14 mouse cellular contexts compared by ENCODE assay signal in the genomic region with DNA sequence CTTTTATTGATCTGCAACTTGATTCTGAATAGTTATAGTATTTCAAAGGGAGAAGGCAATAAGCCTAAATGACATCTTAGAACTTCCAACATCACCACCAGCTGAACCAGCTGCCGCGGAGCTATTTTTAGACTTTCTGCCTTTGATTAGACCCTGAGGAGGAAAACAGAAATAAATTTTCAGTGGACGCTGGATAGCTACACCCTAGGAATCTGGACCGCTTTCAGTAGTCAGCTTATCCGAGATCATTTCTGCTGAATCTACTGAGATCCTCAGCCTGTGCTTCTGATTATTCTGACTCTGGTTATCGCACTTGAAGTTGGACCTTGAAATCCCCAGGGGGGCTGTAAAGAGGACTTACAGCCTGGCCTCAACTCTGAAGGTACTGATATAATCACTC.
A peak's percentile ranks its signal among the peaks of the same experiment; 100 is the strongest.
DNase-seq lines count a peak whose midpoint lies in the region; ATAC-seq and TF ChIP-seq lines count a peak whose summit lies in the region.
"Had no signal": no experiment of that assay in that cellular context is flagged by ENCODE, and none has a peak within 500 bp of the region (broad histone marks: within the 10 kb centered on the region; RNA-seq: fewer than 3 reads in every experiment).

No protein-coding gene starts in this region.

- H3K27me3 ChIP-seq in embryonic facial prominence, embryonic 11.5 days (ENCODE audit: control insufficient read depth, insufficient read depth, low read length) = no peaks in the 10 kb centered on the region
- 0 out of 2 replicates have a peak, but pooled peaks cover 7% of the 10 kb centered on the region for H3K27me3 ChIP-seq in embryonic facial prominence, embryonic 10.5 days (replicated peaks; ENCODE audit: low read depth, poor library complexity, severe bottlenecking)
- no peaks in the 10 kb centered on the region for H3K27me3 ChIP-seq in hindbrain, embryonic 14.5 days (ENCODE audit: control insufficient read depth, insufficient read depth, low read length)
- no peaks in the 10 kb centered on the region for H3K27me3 ChIP-seq in hindbrain, embryonic 12.5 days
- H3K27me3 ChIP-seq in limb, embryonic 15.5 days = no peaks in the 10 kb centered on the region
- H3K27me3 ChIP-seq: liver, embryonic 15.5 days; stomach, embryonic 15.5 days had no signal

- H3K9me3 ChIP-seq in embryonic facial prominence, embryonic 11.5 days (replicated peaks; ENCODE audit: control insufficient read depth, low read length) = no peaks in the 10 kb centered on the region
- H3K9me3 ChIP-seq in embryonic facial prominence, embryonic 10.5 days = no peaks in the 10 kb centered on the region
- no peaks in the 10 kb centered on the region for H3K9me3 ChIP-seq in hindbrain, embryonic 14.5 days (ENCODE audit: control insufficient read depth, low read length)
- no peaks in the 10 kb centered on the region for H3K9me3 ChIP-seq in hindbrain, embryonic 12.5 days (replicated peaks)
- no peaks in the 10 kb centered on the region for H3K9me3 ChIP-seq in limb, embryonic 15.5 days
- H3K9me3 ChIP-seq: liver, embryonic 15.5 days; stomach, embryonic 15.5 days had no signal

- H3K4me1 ChIP-seq in embryonic facial prominence, embryonic 11.5 days (ENCODE audit: control insufficient read depth, insufficient read depth, low read length) = no peaks in the 10 kb centered on the region
- H3K4me1 ChIP-seq in embryonic facial prominence, embryonic 10.5 days = peaks cover 24% of the 10 kb centered on the region
- no peaks in the 10 kb centered on the region for H3K4me1 ChIP-seq in hindbrain, embryonic 14.5 days (replicated peaks; ENCODE audit: control insufficient read depth, insufficient read depth, low read length)
- H3K4me1 ChIP-seq in hindbrain, embryonic 12.5 days = no peaks in the 10 kb centered on the region
- peaks cover 8% of the 10 kb centered on the region; the same call in 1 of the 2 replicates for H3K4me1 ChIP-seq in limb, embryonic 15.5 days
- H3K4me1 ChIP-seq: liver, embryonic 15.5 days; stomach, embryonic 15.5 days had no signal

- WGBS in embryonic facial prominence, embryonic 11.5 days = 44% methylated on average over 6 of the region's 6 CpGs
- WGBS in embryonic facial prominence, embryonic 10.5 days = 59% methylated on average over 6 of the region's 6 CpGs
- 60% methylated on average over 6 of the region's 6 CpGs for WGBS in hindbrain, embryonic 14.5 days
- 56% methylated on average over 6 of the region's 6 CpGs for WGBS in hindbrain, embryonic 12.5 days
- WGBS in limb, embryonic 15.5 days = 20% methylated on average over 6 of the region's 6 CpGs

- peak; percentile 36 for DNase-seq in embryonic facial prominence, embryonic 11.5 days (ENCODE audit: low spot score)
- no peak for DNase-seq in embryonic facial prominence, embryonic 10.5 days (ENCODE audit: low spot score)
- DNase-seq in hindbrain, embryonic 14.5 days (ENCODE audit: low spot score) = peak; percentile 54
- DNase-seq in brain, embryonic 14.5 days (ENCODE audit: low read depth) = peak; percentile 34
- DNase-seq: cerebellum, postnatal 36 days; right cerebral cortex, postnatal 14 days had no signal

- H3K4me2 ChIP-seq in embryonic facial prominence, embryonic 11.5 days (ENCODE audit: low read depth, low read length) = no peak overlapping the region
- H3K4me2 ChIP-seq in hindbrain, embryonic 14.5 days (replicated peaks) = no peak overlapping the region
- H3K4me2 ChIP-seq in hindbrain, embryonic 12.5 days (replicated peaks) = no peak overlapping the region
- H3K4me2 ChIP-seq in limb, embryonic 15.5 days = 0 out of 2 replicates have a peak overlapping the region, but pooled peaks have one; percentile 5
- H3K4me2 ChIP-seq: liver, embryonic 15.5 days; stomach, embryonic 15.5 days had no signal

- H3K9ac ChIP-seq in embryonic facial prominence, embryonic 11.5 days (replicated peaks; ENCODE audit: low read length) = no peak overlapping the region
- no peak overlapping the region for H3K9ac ChIP-seq in hindbrain, embryonic 14.5 days
- H3K9ac ChIP-seq in hindbrain, embryonic 12.5 days = no peak overlapping the region
- H3K9ac ChIP-seq in limb, embryonic 15.5 days = no peak overlapping the region
- H3K9ac ChIP-seq: liver, embryonic 15.5 days; stomach, embryonic 15.5 days had no signal

- no peak for ATAC-seq in embryonic facial prominence, embryonic 11.5 days (replicated peaks; ENCODE audit: insufficient number of reproducible peaks, low FRiP score, low TSS enrichment, low read depth)
- ATAC-seq in hindbrain, embryonic 14.5 days (ENCODE audit: low FRiP score) = no peak
- ATAC-seq in hindbrain, embryonic 12.5 days (ENCODE audit: low FRiP score) = no peak
- no peak for ATAC-seq in limb, embryonic 15.5 days (ENCODE audit: insufficient number of reproducible peaks, low FRiP score, low TSS enrichment, low read depth)
- ATAC-seq in megakaryocyte progenitor cell, adult 5-6 weeks (replicated peaks; ENCODE audit: poor library complexity) = no peak
- ATAC-seq in erythroid progenitor cell, adult 5-6 weeks (replicated peaks; ENCODE audit: low FRiP score, poor library complexity, severe bottlenecking) = no peak
- ATAC-seq: activated CD4-positive, CD25-positive, alpha-beta regulatory T cell, adult 4 months had no signal

- no peak overlapping the region for H3K27ac ChIP-seq in embryonic facial prominence, embryonic 11.5 days (replicated peaks; ENCODE audit: low read depth, low read length)
- H3K27ac ChIP-seq in embryonic facial prominence, embryonic 10.5 days (replicated peaks) = no peak overlapping the region
- no peak overlapping the region for H3K27ac ChIP-seq in hindbrain, embryonic 14.5 days
- H3K27ac ChIP-seq in hindbrain, embryonic 12.5 days = no peak overlapping the region
- no peak overlapping the region for H3K27ac ChIP-seq in limb, embryonic 15.5 days
- H3K27ac ChIP-seq: left cerebral cortex, adult 2 months; liver, embryonic 15.5 days; stomach, embryonic 15.5 days had no signal

- H3K36me3 ChIP-seq in embryonic facial prominence, embryonic 11.5 days (replicated peaks; ENCODE audit: control insufficient read depth, insufficient read depth, low read depth, low read length) = no peaks in the 10 kb centered on the region
- H3K36me3 ChIP-seq in embryonic facial prominence, embryonic 10.5 days (replicated peaks) = no peaks in the 10 kb centered on the region
- no peaks in the 10 kb centered on the region for H3K36me3 ChIP-seq in hindbrain, embryonic 14.5 days (replicated peaks; ENCODE audit: control insufficient read depth, insufficient read depth)
- no peaks in the 10 kb centered on the region for H3K36me3 ChIP-seq in hindbrain, embryonic 12.5 days
- no peaks in the 10 kb centered on the region for H3K36me3 ChIP-seq in limb, embryonic 15.5 days
- H3K36me3 ChIP-seq: liver, embryonic 15.5 days; stomach, embryonic 15.5 days had no signal

- no peak for TF ChIP-seq POLR2A in brain, embryonic 14.5 days (IDR thresholded peaks at IDR 0.05; ENCODE audit: borderline replicate concordance, extremely low read depth, insufficient read depth, insufficient read length, poor library complexity, severe bottlenecking)

- H3K4me3 ChIP-seq in embryonic facial prominence, embryonic 11.5 days (ENCODE audit: low read depth, low read length) = no peak overlapping the region
- no peak overlapping the region for H3K4me3 ChIP-seq in embryonic facial prominence, embryonic 10.5 days
- H3K4me3 ChIP-seq in hindbrain, embryonic 14.5 days (replicated peaks; ENCODE audit: low read length) = no peak overlapping the region
- H3K4me3 ChIP-seq in hindbrain, embryonic 12.5 days = no peak overlapping the region
- H3K4me3 ChIP-seq in limb, embryonic 15.5 days = no peak overlapping the region
- H3K4me3 ChIP-seq: left cerebral cortex, adult 2 months; liver, embryonic 15.5 days; stomach, embryonic 15.5 days had no signal

- no peak for TF ChIP-seq CTCF in brain, embryonic 14.5 days (IDR thresholded peaks at IDR 0.05; ENCODE audit: borderline replicate concordance, extremely low read depth, insufficient read depth, insufficient read length)
